In the genomic region with DNA sequence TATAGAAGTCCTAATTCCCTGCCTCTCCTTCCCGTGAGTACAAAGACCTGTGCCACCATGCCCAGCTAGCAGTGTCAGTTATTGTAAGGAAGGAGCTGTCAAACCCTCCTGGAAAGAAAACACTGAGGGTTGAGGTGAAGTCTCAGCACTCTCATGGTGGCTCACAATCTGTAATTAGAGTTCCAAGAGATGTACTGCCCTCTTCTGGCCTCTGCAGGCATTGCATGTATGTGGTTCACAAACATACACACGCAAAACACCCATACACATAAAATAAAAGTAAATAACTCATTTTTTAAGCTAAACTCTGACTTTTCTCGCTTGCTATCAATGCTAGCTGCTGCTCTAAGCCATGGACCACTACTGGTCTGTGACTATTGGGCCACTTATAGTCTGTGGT, we compare ENCODE assay signal across 8 mouse cellular contexts. TPM values are rescaled to one million over a fixed set of nuclear protein-coding genes. Genes with fewer than 3 reads are reported as not detected.
A peak's percentile ranks its signal among the peaks of the same experiment; 100 is the strongest.
DNase-seq lines count a peak whose midpoint lies in the region.

No protein-coding gene starts in this region.

- DNase-seq in gastrocnemius, postnatal 10 days: peak; percentile 37
- DNase-seq in gastrocnemius, adult 18-20 months (ENCODE audit: low spot score): no peak
- DNase-seq in urinary bladder, postnatal 14 days (ENCODE audit: low spot score): peak; percentile 27
- no peak for DNase-seq in urinary bladder, postnatal 25 days (ENCODE audit: low spot score)
- peak; percentile 78 for DNase-seq in embryo, embryonic 10.5 days (ENCODE audit: low spot score)
- DNase-seq in kidney, postnatal 36 days: peak; percentile 29 to 78
- DNase-seq in retina, embryonic 14.5 days (ENCODE audit: low spot score): peak; percentile 67
- no peak for DNase-seq in ovary, postnatal 10 days (ENCODE audit: low spot score)

RNA-seq across cellular contexts. Expression of a gene that starts 11.4 kb away (rescaled TPM):
- total RNA-seq in gastrocnemius, postnatal 10 days (2021): 10 to 100 TPM; 35.1 to 40.6 TPM
- 10 to 100 TPM; 29.4 to 31.9 TPM for total RNA-seq in gastrocnemius, adult 18-20 months (2021)

RNA-seq across cellular contexts. Expression of a gene that starts 36.0 kb away (rescaled TPM):
- total RNA-seq in gastrocnemius, postnatal 10 days (2021): 1 to 10 TPM; 1.3 to 2.2 TPM
- total RNA-seq in gastrocnemius, adult 18-20 months (2021): 1 to 10 TPM; 1.7 to 2.6 TPM

RNA-seq across cellular contexts. Expression of a gene that starts 43.9 kb away (rescaled TPM):
- total RNA-seq in gastrocnemius, postnatal 10 days (2021): under 1 TPM in 1 of 2 experiments, not detected in 1; 0.43 TPM
- not detected for total RNA-seq in gastrocnemius, adult 18-20 months (2021)

RNA-seq across cellular contexts. Expression of a gene that starts 44.6 kb away (rescaled TPM):
- total RNA-seq in gastrocnemius, postnatal 10 days (2021): 10 to 100 TPM; 12.9 to 15.9 TPM
- total RNA-seq in gastrocnemius, adult 18-20 months (2021): 10 to 100 TPM; 29.0 to 29.4 TPM

Comparison
In these comparisons a context has a peak if more than half of its experiments do, and no peak if none do; other contexts are left out.
1. DNase-seq: peak in gastrocnemius, postnatal 10 days (single experiment), urinary bladder, postnatal 14 days (single experiment), embryo, embryonic 10.5 days (single experiment), kidney, postnatal 36 days (2 of 2) and retina, embryonic 14.5 days (single experiment); none in gastrocnemius, adult 18-20 months (single experiment), urinary bladder, postnatal 25 days (single experiment) and ovary, postnatal 10 days (single experiment).